Mouse (Mus musculus): ENCODE data around the gene Wtap. TPM values are rescaled to one million over a fixed set of nuclear protein-coding genes. Genes with fewer than 3 reads are reported as not detected.
A peak's percentile ranks its signal among the peaks of the same experiment; 100 is the strongest.
"Not testable (repeated sequence)": the region's sequence is repeated elsewhere in the genome, so short reads cannot be mapped to it uniquely, and the experiment has no call there.

Wtap gene
- polyA plus RNA-seq, 1 experiment from 2014 or later = 98.3 TPM

- not testable (repeated sequence) for H3K27ac ChIP-seq (ENCODE audit: low read depth, low read length); H3K4me2 ChIP-seq (ENCODE audit: low read length); H3K4me3 ChIP-seq (ENCODE audit: low read length); H3K9me3 ChIP-seq (ENCODE audit: control insufficient read depth, low read length); H3K27me3 ChIP-seq (replicated peaks; ENCODE audit: control insufficient read depth, insufficient read depth, low read length); H3K9ac ChIP-seq (ENCODE audit: low read depth, low read length); ATAC-seq; H3K36me3 ChIP-seq (ENCODE audit: control insufficient read depth, insufficient read depth, low read length); H3K4me1 ChIP-seq (ENCODE audit: control insufficient read depth, insufficient read depth, low read depth, low read length)
- 92% methylated on average over 5 of the region's 5 CpGs for WGBS
Observed at GRCm38 (mm10) chr17:13002243-13002642, 8.3 kb upstream of the Wtap start.

GRCm38 (mm10) chr17:12999069-12999468, 5.1 kb upstream of the Wtap start:
- Histone ChIP-seq H3K27me3 (replicated peaks; ENCODE audit: control insufficient read depth, insufficient read depth, low read length) (no peaks in the 10 kb centered on the region), H3K9ac (ENCODE audit: low read depth, low read length) (no peak overlapping the region), H3K4me3 (ENCODE audit: low read length) (no peak overlapping the region), H3K27ac (ENCODE audit: low read depth, low read length) (no peak overlapping the region), H3K9me3 (ENCODE audit: control insufficient read depth, low read length) (no peaks in the 10 kb centered on the region), H3K36me3 (ENCODE audit: control insufficient read depth, insufficient read depth, low read length) (no peaks in the 10 kb centered on the region), H3K4me2 (ENCODE audit: low read length) (no peak overlapping the region), H3K4me1 (ENCODE audit: control insufficient read depth, insufficient read depth, low read depth, low read length) (no peaks in the 10 kb centered on the region)
- no peak for ATAC-seq
- WGBS = 73% methylated on average over 6 of the region's 6 CpGs

GRCm38 (mm10) chr17:12997890-12998289, 3.9 kb upstream of the Wtap start:
- H3K4me3 ChIP-seq (ENCODE audit: low read length) = no peak overlapping the region
- ATAC-seq = no peak
- H3K4me2 ChIP-seq (ENCODE audit: low read length) = no peak overlapping the region
- H3K9me3 ChIP-seq (ENCODE audit: control insufficient read depth, low read length) = no peaks in the 10 kb centered on the region
- WGBS = 90% methylated on average over 5 of the region's 5 CpGs
- no peak overlapping the region for H3K27ac ChIP-seq (ENCODE audit: low read depth, low read length)
- no peaks in the 10 kb centered on the region for H3K27me3 ChIP-seq (replicated peaks; ENCODE audit: control insufficient read depth, insufficient read depth, low read length)
- no peak overlapping the region for H3K9ac ChIP-seq (ENCODE audit: low read depth, low read length)
- H3K4me1 ChIP-seq (ENCODE audit: control insufficient read depth, insufficient read depth, low read depth, low read length) = no peaks in the 10 kb centered on the region; the same call in 1 of the 2 replicates
- no peaks in the 10 kb centered on the region for H3K36me3 ChIP-seq (ENCODE audit: control insufficient read depth, insufficient read depth, low read length)

- no peak for ATAC-seq
- H3K9ac ChIP-seq (ENCODE audit: low read depth, low read length) = no peak overlapping the region
- no peak overlapping the region for H3K4me2 ChIP-seq (ENCODE audit: low read length)
- H3K36me3 ChIP-seq (ENCODE audit: control insufficient read depth, insufficient read depth, low read length) = no peaks in the 10 kb centered on the region
- H3K4me1 ChIP-seq (ENCODE audit: control insufficient read depth, insufficient read depth, low read depth, low read length) = no peaks in the 10 kb centered on the region; the same call in 1 of the 2 replicates
- 13% methylated on average over 3 of the region's 3 CpGs for WGBS
- no peaks in the 10 kb centered on the region for H3K27me3 ChIP-seq (replicated peaks; ENCODE audit: control insufficient read depth, insufficient read depth, low read length)
- H3K9me3 ChIP-seq (ENCODE audit: control insufficient read depth, low read length) = no peaks in the 10 kb centered on the region
- H3K27ac ChIP-seq (ENCODE audit: low read depth, low read length) = no peak overlapping the region
- H3K4me3 ChIP-seq (ENCODE audit: low read length) = no peak overlapping the region
Observed at GRCm38 (mm10) chr17:12996345-12996744, 2.4 kb upstream of the Wtap start.

- Histone ChIP-seq H3K36me3 (ENCODE audit: control insufficient read depth, insufficient read depth, low read length) (no peaks in the 10 kb centered on the region), H3K9ac (ENCODE audit: low read depth, low read length) (peak overlapping the region; percentile 100), H3K27ac (ENCODE audit: low read depth, low read length) (peak overlapping the region; percentile 99), H3K4me1 (ENCODE audit: control insufficient read depth, insufficient read depth, low read depth, low read length) (peaks cover 6% of the 10 kb centered on the region), H3K27me3 (replicated peaks; ENCODE audit: control insufficient read depth, insufficient read depth, low read length) (no peaks in the 10 kb centered on the region), H3K9me3 (ENCODE audit: control insufficient read depth, low read length) (no peaks in the 10 kb centered on the region), H3K4me3 (ENCODE audit: low read length) (peak overlapping the region; percentile 96), H3K4me2 (ENCODE audit: low read length) (peak overlapping the region; percentile 66)
- peak; percentile 87 for ATAC-seq
- WGBS = under 1% methylated on average over 48 of the region's 51 CpGs
Observed at GRCm38 (mm10) chr17:12992470-12992991, 1.4 kb downstream of the Wtap start.

GRCm38 (mm10) chr17:12991635-12992358, 2.2 kb downstream of the Wtap start:
- H3K27ac ChIP-seq (ENCODE audit: low read depth, low read length) = peak overlapping the region; percentile 99
- ATAC-seq = peak; percentile 90
- 0% methylated on average over 37 of the region's 84 CpGs for WGBS
- H3K9me3 ChIP-seq (ENCODE audit: control insufficient read depth, low read length) = no peaks in the 10 kb centered on the region
- H3K36me3 ChIP-seq (ENCODE audit: control insufficient read depth, insufficient read depth, low read length) = no peaks in the 10 kb centered on the region
- no peaks in the 10 kb centered on the region for H3K27me3 ChIP-seq (replicated peaks; ENCODE audit: control insufficient read depth, insufficient read depth, low read length)
- H3K4me2 ChIP-seq (ENCODE audit: low read length) = peak overlapping the region; percentile 58
- H3K4me1 ChIP-seq (ENCODE audit: control insufficient read depth, insufficient read depth, low read depth, low read length) = peaks cover 6% of the 10 kb centered on the region
- H3K9ac ChIP-seq (ENCODE audit: low read depth, low read length) = peak overlapping the region; percentile 100
- peak overlapping the region; percentile 96 for H3K4me3 ChIP-seq (ENCODE audit: low read length)

- Histone ChIP-seq H3K9me3 (ENCODE audit: control insufficient read depth, low read length) (no peaks in the 10 kb centered on the region), H3K4me2 (ENCODE audit: low read length) (peak overlapping the region; percentile 58), H3K9ac (ENCODE audit: low read depth, low read length) (peak overlapping the region; percentile 100), H3K27ac (ENCODE audit: low read depth, low read length) (peak overlapping the region; percentile 99), H3K4me3 (ENCODE audit: low read length) (peak overlapping the region; percentile 96), H3K36me3 (ENCODE audit: control insufficient read depth, insufficient read depth, low read length) (no peaks in the 10 kb centered on the region), H3K27me3 (replicated peaks; ENCODE audit: control insufficient read depth, insufficient read depth, low read length) (no peaks in the 10 kb centered on the region), H3K4me1 (ENCODE audit: control insufficient read depth, insufficient read depth, low read depth, low read length) (peaks cover 6% of the 10 kb centered on the region)
- ATAC-seq = no peak
- WGBS = 1% methylated on average over 12 of the region's 12 CpGs
Observed at GRCm38 (mm10) chr17:12991194-12991634, 2.8 kb downstream of the Wtap start.

- H3K27me3 ChIP-seq (replicated peaks; ENCODE audit: control insufficient read depth, insufficient read depth, low read length) = no peaks in the 10 kb centered on the region
- ATAC-seq = no peak
- peaks cover 6% of the 10 kb centered on the region for H3K4me1 ChIP-seq (ENCODE audit: control insufficient read depth, insufficient read depth, low read depth, low read length)
- H3K9ac ChIP-seq (ENCODE audit: low read depth, low read length) = peak overlapping the region; percentile 100
- peak overlapping the region; percentile 99; the same call in 1 of the 2 replicates for H3K27ac ChIP-seq (ENCODE audit: low read depth, low read length)
- no peaks in the 10 kb centered on the region for H3K9me3 ChIP-seq (ENCODE audit: control insufficient read depth, low read length)
- H3K36me3 ChIP-seq (ENCODE audit: control insufficient read depth, insufficient read depth, low read length) = no peaks in the 10 kb centered on the region
- 53% methylated on average over 8 of the region's 8 CpGs for whole genome bisulfite sequencing
- peak overlapping the region; percentile 58 for H3K4me2 ChIP-seq (ENCODE audit: low read length)
- H3K4me3 ChIP-seq (ENCODE audit: low read length) = peak overlapping the region; percentile 96
Observed at GRCm38 (mm10) chr17:12990567-12991145, 3.3 kb downstream of the Wtap start.

GRCm38 (mm10) chr17:12988096-12988495, 5.9 kb downstream of the Wtap start:
- not testable (repeated sequence) for H3K36me3 ChIP-seq (ENCODE audit: control insufficient read depth, insufficient read depth, low read length); H3K27ac ChIP-seq (ENCODE audit: low read depth, low read length); H3K4me2 ChIP-seq (ENCODE audit: low read length); H3K9me3 ChIP-seq (ENCODE audit: control insufficient read depth, low read length); H3K4me3 ChIP-seq (ENCODE audit: low read length); H3K9ac ChIP-seq (ENCODE audit: low read depth, low read length); H3K4me1 ChIP-seq (ENCODE audit: control insufficient read depth, insufficient read depth, low read depth, low read length); H3K27me3 ChIP-seq (replicated peaks; ENCODE audit: control insufficient read depth, insufficient read depth, low read length); ATAC-seq
- 95% methylated on average over 8 of the region's 8 CpGs for whole genome bisulfite sequencing
